Mouse (Mus musculus): ENCODE measurements around the gene Lce1j. TPM values are rescaled to one million over a fixed set of nuclear protein-coding genes. Genes with fewer than 3 reads are reported as not detected.
"Not testable (repeated sequence)": the region's sequence is repeated elsewhere in the genome, so short reads cannot be mapped to it uniquely, and the experiment has no call there.

The Lce1j gene
- total RNA-seq (2012; rRNA removed) (not detected in 2 replicates), total RNA-seq (2014; rRNA removed) (not detected in 2 replicates), polyA plus RNA-seq (2012; ENCODE audit: insufficient read length, low read depth) (not detected in 2 replicates)

- no peak within 1 kb of the TSS for H3K4me3 ChIP-seq (replicated peaks in 1 of 3; ENCODE audit: low read depth in 2 of 3, low read length in 2 of 3, poor library complexity in 1 of 3)
Observed at GRCm38 (mm10) chr3:92790414-92790813, at the start of gene Lce1j. Lce1j (minus strand) TSS chr3:92790514.

GRCm38 (mm10) chr3:92827108-92827507 is 36.8 kb upstream of the Lce1j start, which contains the start of gene Kprp:
Kprp (minus strand) TSS chr3:92827247.
- dilution Hi-C loops (cut with MboI; ENCODE audit: extremely low pct_ligation_motif_present, extremely low pct_unique_long_range_greater_than_20kb, low sequenced_read_pairs) (no loop called here), in situ Hi-C loops (cut with MboI; ENCODE audit: low pct_ligation_motif_present, low pct_unique_long_range_greater_than_20kb, low sequenced_read_pairs) (no loop called here)
- no peak within 1 kb of the TSS for H3K4me2 ChIP-seq (ENCODE audit: insufficient read depth, low read depth, poor library complexity, severe bottlenecking)
- H3K27me3 ChIP-seq (replicated peaks): no peaks in the 10 kb centered on the region
- no peaks in the 10 kb centered on the region for H3K79me2 ChIP-seq (replicated peaks; ENCODE audit: control insufficient read depth, extremely low read depth, insufficient read depth, poor library complexity, severe bottlenecking)
- H3K4me3 ChIP-seq (replicated peaks in 1 of 3; ENCODE audit: low read depth in 2 of 3, low read length in 2 of 3, poor library complexity in 1 of 3): no peak within 1 kb of the TSS
- no peak for DNase-seq (ENCODE audit: extremely low read depth)
- H3K9ac ChIP-seq (ENCODE audit: insufficient read depth, low read depth): no peak within 1 kb of the TSS
- H3K9me3 ChIP-seq (replicated peaks; ENCODE audit: low read length): no peaks in the 10 kb centered on the region
- no peaks in the 10 kb centered on the region for H3K36me3 ChIP-seq (replicated peaks in 1 of 2; ENCODE audit: control insufficient read depth in 1 of 2, insufficient read depth in 1 of 2, low read length in 1 of 2)
- H3K27ac ChIP-seq (ENCODE audit: insufficient read depth, low read depth): no peak within 1 kb of the TSS
- H3K4me1 ChIP-seq (ENCODE audit: control insufficient read depth in 1 of 2, insufficient read depth in 2 of 2): peaks cover 0 to 4% of the 10 kb centered on the region in 2 experiments; a peak in 1 of 4 replicates
- no peak for TF ChIP-seq TCF12 (IDR thresholded peaks at IDR 0.05; ENCODE audit: low read depth, low read length)
- no peak for TF ChIP-seq MXI1 (IDR thresholded peaks at IDR 0.05; ENCODE audit: low read depth, low read length)
- no peak for TF ChIP-seq RCOR1 (conservative IDR thresholded peaks at IDR 0.05; ENCODE audit: low read depth, low read length)
- TF ChIP-seq E2F4 (IDR thresholded peaks at IDR 0.05; ENCODE audit: insufficient replicate concordance, low read depth, low read length): no peak
- no peak for TF ChIP-seq MYC (IDR thresholded peaks at IDR 0.05; ENCODE audit: low read depth, low read length)

More at GRCm38 (mm10) chr3:92790414-92790813, at the start of gene Lce1j:
- H3K4me2 ChIP-seq (ENCODE audit: insufficient read depth, low read depth, poor library complexity, severe bottlenecking): no peak within 1 kb of the TSS
- H3K79me2 ChIP-seq (replicated peaks; ENCODE audit: control insufficient read depth, extremely low read depth, insufficient read depth, poor library complexity, severe bottlenecking): no peaks in the 10 kb centered on the region
- no peak for TF ChIP-seq ETS1 (conservative IDR thresholded peaks at IDR 0.05; ENCODE audit: low read depth, low read length)
- TF ChIP-seq MEF2A (IDR thresholded peaks at IDR 0.05; ENCODE audit: borderline replicate concordance, low read depth, low read length): no peak
- TF ChIP-seq ZC3H11A (IDR thresholded peaks at IDR 0.05; ENCODE audit: low read depth, low read length): no peak
- no peak for TF ChIP-seq POLR2A (IDR thresholded peaks at IDR 0.05; ENCODE audit: low read depth, low read length)
- no peak for TF ChIP-seq MAX (IDR thresholded peaks at IDR 0.05; ENCODE audit: low read length)
- TF ChIP-seq USF2 (conservative IDR thresholded peaks at IDR 0.05; ENCODE audit: low read depth, low read length): no peak
- TF ChIP-seq RAD21 (IDR thresholded peaks at IDR 0.05; ENCODE audit: low read depth, low read length): no peak
- H3K27ac ChIP-seq (ENCODE audit: insufficient read depth, low read depth): no peak within 1 kb of the TSS
- no peaks in the 10 kb centered on the region for H3K36me3 ChIP-seq (replicated peaks in 1 of 2; ENCODE audit: control insufficient read depth in 1 of 2, insufficient read depth in 1 of 2, low read length in 1 of 2)
- dilution Hi-C loops (cut with MboI; ENCODE audit: extremely low pct_ligation_motif_present, extremely low pct_unique_long_range_greater_than_20kb, low sequenced_read_pairs) (no loop called here), in situ Hi-C loops (cut with MboI; ENCODE audit: low pct_ligation_motif_present, low pct_unique_long_range_greater_than_20kb, low sequenced_read_pairs) (no loop called here)
- no peaks in the 10 kb centered on the region for H3K4me1 ChIP-seq (ENCODE audit: control insufficient read depth in 1 of 2, insufficient read depth in 2 of 2)
- no peak for DNase-seq (ENCODE audit: extremely low read depth)
- H3K9ac ChIP-seq (ENCODE audit: insufficient read depth, low read depth): no peak within 1 kb of the TSS
- no peaks in the 10 kb centered on the region for H3K27me3 ChIP-seq (replicated peaks)
- no peaks in the 10 kb centered on the region for H3K9me3 ChIP-seq (replicated peaks; ENCODE audit: low read length)

GRCm38 (mm10) chr3:92825808-92826207 is 35.5 kb upstream of the Lce1j start:
- dilution Hi-C loops (cut with MboI; ENCODE audit: extremely low pct_ligation_motif_present, extremely low pct_unique_long_range_greater_than_20kb, low sequenced_read_pairs): no loop called here
- TF ChIP-seq CTCF (conservative IDR thresholded peaks at IDR 0.05 in 1 of 2, IDR thresholded peaks at IDR 0.05 in 1 of 2; ENCODE audit: low read depth in 2 of 2, low read length in 2 of 2) (peak in 1 of 2 experiments; percentile 9; a peak in 1 of 4 replicates), EP300 (IDR thresholded peaks at IDR 0.05; ENCODE audit: low read length) (no peak)
- Histone ChIP-seq H3K9me3 (replicated peaks; ENCODE audit: low read length) (no peaks in the 10 kb centered on the region), H3K4me2 (ENCODE audit: insufficient read depth, low read depth, poor library complexity, severe bottlenecking) (no peak overlapping the region), H3K27me3 (replicated peaks) (no peaks in the 10 kb centered on the region), H3K9ac (ENCODE audit: insufficient read depth, low read depth) (no peak overlapping the region), H3K79me2 (replicated peaks; ENCODE audit: control insufficient read depth, extremely low read depth, insufficient read depth, poor library complexity, severe bottlenecking) (no peaks in the 10 kb centered on the region), H3K36me3 (replicated peaks in 1 of 2; ENCODE audit: control insufficient read depth in 1 of 2, insufficient read depth in 1 of 2, low read length in 1 of 2) (no peaks in the 10 kb centered on the region), H3K27ac (ENCODE audit: insufficient read depth, low read depth) (no peak overlapping the region), H3K4me1 (ENCODE audit: control insufficient read depth in 1 of 2, insufficient read depth in 2 of 2) (peaks cover 0 to 4% of the 10 kb centered on the region in 2 experiments; a peak in 1 of 4 replicates), H3K4me3 (replicated peaks in 1 of 3; ENCODE audit: low read depth in 2 of 3, low read length in 2 of 3, poor library complexity in 1 of 3) (no peak overlapping the region)
- DNase-seq (ENCODE audit: extremely low read depth): peak; percentile 4
- in situ Hi-C loops (cut with MboI; ENCODE audit: low pct_ligation_motif_present, low pct_unique_long_range_greater_than_20kb, low sequenced_read_pairs): no loop called here

GRCm38 (mm10) chr3:92816036-92816435 is 25.7 kb upstream of the Lce1j start:
- H3K79me2 ChIP-seq (replicated peaks; ENCODE audit: control insufficient read depth, extremely low read depth, insufficient read depth, poor library complexity, severe bottlenecking); H3K9ac ChIP-seq (ENCODE audit: insufficient read depth, low read depth); DNase-seq (ENCODE audit: extremely low read depth); dilution Hi-C loops (cut with MboI; ENCODE audit: extremely low pct_ligation_motif_present, extremely low pct_unique_long_range_greater_than_20kb, low sequenced_read_pairs); H3K4me3 ChIP-seq (replicated peaks in 1 of 3; ENCODE audit: low read depth in 2 of 3, low read length in 2 of 3, poor library complexity in 1 of 3); in situ Hi-C loops (cut with MboI; ENCODE audit: low pct_ligation_motif_present, low pct_unique_long_range_greater_than_20kb, low sequenced_read_pairs); H3K27ac ChIP-seq (ENCODE audit: insufficient read depth, low read depth); H3K4me2 ChIP-seq (ENCODE audit: insufficient read depth, low read depth, poor library complexity, severe bottlenecking); H3K36me3 ChIP-seq (replicated peaks in 1 of 2; ENCODE audit: control insufficient read depth in 1 of 2, insufficient read depth in 1 of 2, low read length in 1 of 2); H3K4me1 ChIP-seq (ENCODE audit: control insufficient read depth in 1 of 2, insufficient read depth in 2 of 2); H3K27me3 ChIP-seq (replicated peaks); H3K9me3 ChIP-seq (replicated peaks; ENCODE audit: low read length): not testable (repeated sequence)
